Mouse (Mus musculus) regulatory T cell (primary cell): ENCODE data around the gene Nim1k.

ENCODE experiments used
- in situ Hi-C: fragments of 300-600 bp; cut with MboI, MseI; formaldehyde crosslinking; loops from one replicate; pipeline ENCODE4 v1.15.1; 2025; ENCODE audit warnings: high pct_unique_total_duplicates

Nim1k gene

DNA sequence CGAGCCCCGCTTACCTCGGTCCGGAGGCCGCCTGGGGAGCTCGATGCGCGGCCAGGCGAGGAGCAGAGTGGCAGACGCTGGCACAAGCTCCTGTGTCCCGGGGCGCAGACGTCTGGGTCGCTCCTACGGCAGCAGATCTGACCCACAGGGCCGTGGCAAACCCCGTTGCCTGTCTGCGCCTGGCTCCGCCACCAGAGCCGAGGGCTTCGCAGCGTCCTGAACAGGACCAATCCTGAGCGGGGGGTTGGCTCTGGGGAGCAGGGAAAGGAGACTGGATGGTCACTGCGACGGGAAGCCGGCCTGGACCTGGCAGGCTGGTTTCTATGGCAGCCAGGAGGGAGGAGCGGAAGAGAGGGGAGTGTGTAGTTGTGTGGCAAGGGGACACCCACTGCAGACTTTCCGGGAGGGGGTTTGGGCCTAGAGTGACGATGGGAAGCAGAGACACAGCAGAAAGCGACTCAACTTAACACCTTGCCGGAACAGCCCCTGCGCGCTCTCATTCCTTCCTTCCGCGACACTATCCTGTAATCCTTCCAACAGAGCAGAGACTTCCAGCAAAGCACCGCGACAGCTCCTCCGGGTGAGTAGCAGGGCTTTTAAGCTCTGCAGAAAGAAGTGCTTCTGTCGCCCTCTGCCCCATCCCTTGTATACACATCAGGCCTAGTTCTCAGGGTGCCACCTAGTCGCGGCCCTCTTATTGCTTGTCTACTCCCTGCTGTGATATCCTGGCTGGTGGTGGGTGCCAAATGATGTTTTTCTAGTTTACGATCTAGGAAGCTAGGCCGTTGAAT lies at the start of gene Nim1k:
Gene Nim1k, minus strand, starts transcription at position 202 of the 791 bp plus-strand sequence.
- in situ Hi-C loops = no loop called here

DNA sequence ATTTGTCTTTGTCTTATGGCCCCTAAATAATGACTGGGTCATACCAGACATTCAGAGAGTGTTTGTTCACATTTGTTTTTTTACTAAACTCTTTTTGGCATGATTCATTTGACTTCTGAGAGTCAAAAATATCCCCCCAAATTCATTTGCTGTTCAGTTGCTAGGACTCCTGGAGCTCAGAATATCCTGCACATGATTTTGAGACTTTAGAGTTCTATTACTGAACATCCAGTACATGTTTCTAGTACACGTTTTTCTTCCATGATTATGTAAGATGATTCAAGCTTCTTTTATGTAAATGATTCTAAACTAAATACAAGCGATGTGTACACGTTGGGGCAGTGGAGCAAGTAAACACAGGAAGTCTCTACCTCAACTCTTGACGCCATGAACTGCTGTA lies 42.0 kb upstream of the Nim1k start:
- in situ Hi-C loops = loop anchor here (10.0 to 25.0 kb wide), 2 partner anchors 163 to 335 kb away; partner anchors contain the start of gene 4833420G17Rik

DNA sequence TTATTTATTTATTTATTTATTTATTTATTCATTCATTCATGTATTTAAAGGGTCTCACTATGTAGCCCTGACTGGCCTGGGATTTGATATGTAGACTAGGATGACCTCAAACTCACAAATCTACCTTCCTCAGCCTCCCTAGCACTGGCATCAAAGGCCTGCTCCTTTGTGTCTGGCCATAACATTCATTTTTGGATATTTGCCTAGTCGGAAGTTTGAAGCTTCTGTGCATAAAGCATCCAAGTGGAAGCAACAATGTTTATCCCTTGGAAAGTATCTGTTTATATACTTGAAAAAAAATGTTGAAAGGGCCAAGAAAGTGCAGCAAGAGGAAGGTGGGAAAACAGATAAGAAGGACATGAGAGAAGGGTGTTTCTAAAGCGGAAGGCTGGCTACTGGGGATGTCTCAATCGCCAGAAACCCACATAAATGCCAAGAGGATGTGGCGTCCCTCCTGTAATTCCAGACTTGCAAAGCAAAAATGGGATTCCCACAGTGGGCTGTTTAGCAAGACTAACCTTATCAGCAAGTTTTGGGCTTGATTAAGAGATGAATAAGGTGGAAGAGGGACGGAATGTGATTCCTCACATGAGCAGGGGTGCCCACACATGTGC lies 37.2 kb upstream of the Nim1k start:
- in situ Hi-C loops = loop anchor here (10.0 to 25.0 kb wide), 2 partner anchors 158 to 331 kb away; partner anchors contain the start of gene 4833420G17Rik

- in situ Hi-C loops = loop anchor here (10.0 to 25.0 kb wide), 2 partner anchors 157 to 329 kb away; partner anchors contain the start of gene 4833420G17Rik
Observed at GRCm38 (mm10) chr13:119791580-119792135, 36.0 kb upstream of the Nim1k start.

GRCm38 (mm10) chr13:119790761-119791579 lies 35.3 kb upstream of the Nim1k start, which contains the start of gene Zfp131:
Zfp131 (minus strand) TSS chr13:119790889.
- in situ Hi-C loops = loop anchor here (10.0 to 25.0 kb wide), 2 partner anchors 156 to 329 kb away; partner anchors contain the start of gene 4833420G17Rik

DNA sequence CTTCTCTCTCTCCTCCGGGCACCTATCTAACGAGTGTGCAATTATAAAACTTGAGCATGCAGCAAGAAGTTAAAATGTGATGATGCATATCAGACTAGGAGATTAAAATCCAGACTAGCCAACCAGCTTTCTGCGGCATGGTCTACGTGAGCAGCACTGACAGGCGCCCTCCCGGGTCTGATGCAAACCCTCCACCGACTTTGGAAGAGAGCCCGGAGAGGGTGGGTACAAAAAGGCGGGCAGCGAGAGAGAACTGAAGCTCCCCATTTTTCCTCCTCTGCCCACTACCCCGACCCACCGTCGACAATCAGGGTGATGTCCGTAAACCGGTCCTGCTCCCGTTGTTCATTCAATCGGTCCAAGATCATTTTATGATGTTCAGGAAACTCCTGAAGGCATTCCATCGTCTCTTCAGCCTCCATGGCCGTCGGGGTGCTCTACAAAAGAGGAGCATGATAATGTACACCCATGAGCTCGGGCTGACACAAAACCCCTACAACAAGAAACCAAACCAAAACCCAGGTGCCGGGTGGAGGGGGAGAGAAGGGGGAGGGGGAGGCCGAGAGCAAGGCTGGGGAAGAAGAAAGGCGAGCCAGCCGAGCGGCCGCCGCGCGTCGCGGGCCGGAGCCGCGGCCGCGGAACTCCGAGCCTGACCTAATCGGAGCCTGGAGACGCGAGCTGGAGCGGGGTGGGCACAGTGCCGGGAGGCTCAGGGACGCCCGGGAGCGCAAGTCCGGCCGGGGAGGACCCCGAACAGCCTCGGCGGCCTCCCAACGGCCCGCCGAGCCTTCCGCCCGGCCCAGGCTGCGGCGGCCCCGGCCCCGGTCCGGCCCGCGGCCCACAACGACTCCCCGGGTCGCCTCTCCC lies 34.4 kb upstream of the Nim1k start:
- in situ Hi-C loops = loop anchor here (10.0 to 25.0 kb wide), 2 partner anchors 155 to 328 kb away; partner anchors contain the start of gene 4833420G17Rik

- in situ Hi-C loops = loop anchor here (25.0 kb wide), 1 partner anchor 321 kb away; the partner anchor contains the start of gene 4833420G17Rik
Observed at GRCm38 (mm10) chr13:119783581-119783980, 27.9 kb upstream of the Nim1k start.

DNA sequence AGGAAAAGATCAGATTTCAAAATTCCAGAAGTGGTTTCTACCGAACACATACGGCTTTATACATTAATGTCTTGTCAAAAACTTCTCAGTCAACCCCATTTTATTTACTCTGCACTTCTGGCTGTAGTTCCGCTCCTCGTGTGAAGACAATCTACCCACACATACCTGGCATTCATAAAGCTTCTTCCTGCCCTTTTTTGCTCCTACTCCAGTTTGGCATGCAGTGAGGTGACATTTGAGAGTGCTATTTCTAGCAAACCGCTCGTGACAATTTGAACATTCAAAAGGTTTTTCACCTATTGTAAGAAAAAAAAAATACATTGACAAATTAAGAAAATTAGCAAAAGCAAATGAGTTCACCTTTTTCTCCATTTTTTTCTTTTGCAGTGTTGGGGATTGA lies 12.9 kb upstream of the Nim1k start:
- in situ Hi-C loops = no loop called here

DNA sequence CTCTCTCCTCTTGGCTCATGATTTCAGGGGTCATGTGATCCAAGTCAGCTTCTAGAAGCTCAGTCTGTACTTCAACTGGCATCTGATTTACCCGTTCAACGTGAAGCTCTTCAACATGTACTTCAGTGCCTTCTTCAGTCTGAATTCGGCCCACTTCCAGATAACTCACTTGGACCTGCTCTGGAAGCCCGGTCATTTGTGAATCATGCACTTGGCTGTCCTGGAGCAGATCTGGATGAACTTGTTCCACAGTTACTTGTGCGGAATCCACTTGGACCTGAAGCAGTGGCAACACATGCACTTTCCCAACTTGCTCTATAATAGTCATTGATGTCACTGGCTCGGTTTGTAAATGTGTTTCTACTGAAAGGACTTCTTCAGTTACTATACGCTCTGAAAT lies 10.8 kb upstream of the Nim1k start:
- in situ Hi-C loops = no loop called here

- in situ Hi-C loops = no loop called here
Observed at GRCm38 (mm10) chr13:119756831-119757230, 1.1 kb upstream of the Nim1k start.

DNA sequence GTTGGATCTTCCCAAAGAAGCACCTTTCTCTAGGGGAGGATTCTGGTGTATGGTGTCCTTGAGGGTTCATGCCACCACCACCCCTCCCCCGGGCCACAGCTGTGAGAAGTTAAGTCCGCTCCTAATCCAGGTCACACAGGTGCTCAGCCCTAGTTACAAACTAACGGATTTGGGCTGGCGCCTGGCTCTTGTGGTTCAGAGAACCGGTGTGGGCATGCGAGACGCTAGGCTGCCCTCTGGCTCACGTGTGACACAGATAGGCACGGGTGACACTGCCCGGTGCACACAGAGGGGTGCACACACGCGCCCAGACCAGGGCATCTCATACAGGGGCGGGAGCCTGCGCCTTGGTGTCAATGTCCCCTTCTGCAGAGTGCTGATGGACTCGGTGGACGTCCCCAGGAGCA lies 538 bp downstream of the Nim1k start:
- in situ Hi-C loops = no loop called here

DNA sequence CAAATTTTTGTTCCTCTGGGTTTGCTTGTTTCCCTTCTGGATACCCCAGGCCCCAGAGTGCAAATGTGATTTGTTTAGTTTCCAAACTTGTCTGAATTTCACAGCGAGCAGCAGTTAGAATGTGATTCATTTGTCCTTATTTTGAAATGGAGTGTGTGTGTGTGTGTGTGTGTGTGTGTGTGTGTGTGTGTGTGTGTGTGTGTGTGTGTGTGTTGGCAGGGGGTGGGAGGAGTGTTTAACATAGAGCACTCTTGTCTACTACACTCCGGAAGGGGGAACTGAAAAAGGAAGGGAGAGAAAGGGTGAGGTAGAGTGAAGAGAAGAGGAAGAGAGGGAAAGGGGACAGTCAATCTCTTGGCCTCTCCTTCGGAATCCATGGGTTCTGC lies 1.1 kb downstream of the Nim1k start:
- in situ Hi-C loops = no loop called here

GRCm38 (mm10) chr13:119753859-119754634 lies 1.6 kb downstream of the Nim1k start:
- in situ Hi-C loops = no loop called here

- in situ Hi-C loops = no loop called here
Observed at GRCm38 (mm10) chr13:119746930-119747329, 8.8 kb downstream of the Nim1k start.

DNA sequence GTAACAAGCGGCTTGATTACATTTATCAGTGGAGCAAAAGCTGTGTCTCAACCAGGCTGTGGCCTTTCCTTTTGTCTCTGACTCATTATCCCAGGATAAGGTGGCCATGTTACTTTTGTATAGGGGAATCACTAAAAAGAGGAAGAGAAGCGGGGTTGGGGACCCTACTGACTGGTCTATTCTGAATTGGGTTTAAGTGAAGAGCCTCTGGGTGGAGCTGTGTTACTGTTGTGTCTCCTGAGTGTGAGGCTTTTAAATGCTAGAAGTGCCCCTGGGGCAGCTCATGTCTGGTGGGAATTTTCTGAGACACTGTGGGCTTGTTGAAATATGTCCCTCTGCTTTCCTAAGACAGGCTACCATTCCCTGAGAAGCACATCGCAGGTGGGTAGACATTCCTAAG lies 12.2 kb downstream of the Nim1k start:
- in situ Hi-C loops = no loop called here

- in situ Hi-C loops = no loop called here
Observed at GRCm38 (mm10) chr13:119742711-119743415, 12.8 kb downstream of the Nim1k start.

- in situ Hi-C loops = no loop called here
Observed at GRCm38 (mm10) chr13:119741390-119742237, 14.1 kb downstream of the Nim1k start.

GRCm38 (mm10) chr13:119731448-119731847 lies 24.2 kb downstream of the Nim1k start:
- in situ Hi-C loops = no loop called here
